In the genomic region with DNA sequence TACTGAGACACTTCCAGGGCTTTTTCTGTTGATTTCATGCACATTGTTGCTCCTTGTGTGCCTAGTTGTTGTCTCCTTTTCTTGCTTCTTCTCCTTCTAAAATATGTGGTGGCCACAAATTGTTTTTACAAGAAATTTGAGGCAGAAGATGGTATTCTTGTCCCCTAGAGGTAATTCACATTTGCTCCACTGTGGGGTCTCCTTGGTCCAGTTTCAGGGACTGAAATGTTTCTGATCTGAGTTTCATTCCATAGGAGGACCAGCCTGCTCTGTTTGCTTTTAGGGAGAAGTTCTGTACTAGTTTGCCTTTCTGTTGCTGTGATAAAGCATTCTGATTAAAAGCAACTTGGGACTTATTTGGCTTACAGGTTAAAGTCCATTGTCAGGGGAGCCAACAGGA, we compare ENCODE assay signal across 13 mouse cellular contexts. TPM values are rescaled to one million over a fixed set of nuclear protein-coding genes. Genes with fewer than 3 reads are reported as not detected.
DNase-seq lines count a peak whose midpoint lies in the region; ATAC-seq and TF ChIP-seq lines count a peak whose summit lies in the region.
"Had no signal": no experiment of that assay in that cellular context is flagged by ENCODE, and none has a peak within 500 bp of the region (broad histone marks: within the 10 kb centered on the region; RNA-seq: fewer than 3 reads in every experiment).

No protein-coding gene starts in this region.

- H3K4me3 ChIP-seq in kidney, postnatal 0 days (replicated peaks; ENCODE audit: low read depth, low read length) = no peak overlapping the region
- no peak overlapping the region for H3K4me3 ChIP-seq in embryonic facial prominence, embryonic 13.5 days
- H3K4me3 ChIP-seq in forebrain, embryonic 16.5 days (replicated peaks; ENCODE audit: low read length) = no peak overlapping the region
- H3K4me3 ChIP-seq: embryonic facial prominence, embryonic 15.5 days; left cerebral cortex, adult 2 months had no signal

- H3K27ac ChIP-seq in kidney, postnatal 0 days = no peak overlapping the region
- no peak overlapping the region for H3K27ac ChIP-seq in embryonic facial prominence, embryonic 13.5 days
- H3K27ac ChIP-seq in forebrain, embryonic 16.5 days (ENCODE audit: low read length) = no peak overlapping the region
- H3K27ac ChIP-seq: embryonic facial prominence, embryonic 15.5 days; left cerebral cortex, adult 2 months had no signal

- H3K9me3 ChIP-seq in kidney, postnatal 0 days (replicated peaks; ENCODE audit: low read length) = no peaks in the 10 kb centered on the region
- no peaks in the 10 kb centered on the region for H3K9me3 ChIP-seq in embryonic facial prominence, embryonic 13.5 days
- no peaks in the 10 kb centered on the region for H3K9me3 ChIP-seq in forebrain, embryonic 16.5 days (ENCODE audit: control insufficient read depth, low read length)
- H3K9me3 ChIP-seq: embryonic facial prominence, embryonic 15.5 days had no signal

- no peak overlapping the region for H3K4me2 ChIP-seq in kidney, postnatal 0 days (ENCODE audit: low read length)
- peak overlapping the region; percentile 9; the same call in 1 of the 2 replicates for H3K4me2 ChIP-seq in embryonic facial prominence, embryonic 13.5 days
- peak overlapping the region; percentile 34 for H3K4me2 ChIP-seq in forebrain, embryonic 16.5 days (ENCODE audit: low read length)
- H3K4me2 ChIP-seq: embryonic facial prominence, embryonic 15.5 days had no signal

- TF ChIP-seq CTCF in kidney, postnatal 0 days (IDR thresholded peaks at IDR 0.05; ENCODE audit: low read depth) = peak; percentile 43

- no peak overlapping the region for H3K9ac ChIP-seq in kidney, postnatal 0 days (ENCODE audit: low read depth, low read length)
- no peak overlapping the region for H3K9ac ChIP-seq in embryonic facial prominence, embryonic 13.5 days
- H3K9ac ChIP-seq in forebrain, embryonic 16.5 days (replicated peaks; ENCODE audit: low read depth, low read length) = no peak overlapping the region
- H3K9ac ChIP-seq: embryonic facial prominence, embryonic 15.5 days had no signal

- H3K36me3 ChIP-seq in kidney, postnatal 0 days (ENCODE audit: insufficient read depth, low read length) = no peaks in the 10 kb centered on the region
- no peaks in the 10 kb centered on the region for H3K36me3 ChIP-seq in embryonic facial prominence, embryonic 13.5 days
- no peaks in the 10 kb centered on the region for H3K36me3 ChIP-seq in forebrain, embryonic 16.5 days (ENCODE audit: control insufficient read depth, insufficient read depth)
- H3K36me3 ChIP-seq: embryonic facial prominence, embryonic 15.5 days had no signal

- H3K27me3 ChIP-seq in kidney, postnatal 0 days (ENCODE audit: insufficient read depth, low read length) = no peaks in the 10 kb centered on the region
- H3K27me3 ChIP-seq in embryonic facial prominence, embryonic 13.5 days = no peaks in the 10 kb centered on the region
- H3K27me3 ChIP-seq in forebrain, embryonic 16.5 days (replicated peaks; ENCODE audit: control insufficient read depth, insufficient read depth, low read length) = no peaks in the 10 kb centered on the region
- H3K27me3 ChIP-seq: embryonic facial prominence, embryonic 15.5 days had no signal

- ATAC-seq in kidney, postnatal 0 days (replicated peaks; ENCODE audit: low FRiP score, low read depth) = no peak
- ATAC-seq in embryonic facial prominence, embryonic 13.5 days (ENCODE audit: insufficient number of reproducible peaks, insufficient read depth, low FRiP score, low TSS enrichment, low read depth) = no peak
- no peak for ATAC-seq in forebrain, embryonic 16.5 days
- ATAC-seq: intestine, embryonic 16.5 days had no signal

- H3K4me1 ChIP-seq in kidney, postnatal 0 days (replicated peaks; ENCODE audit: insufficient read depth, low read length) = peaks cover 6% of the 10 kb centered on the region
- H3K4me1 ChIP-seq in embryonic facial prominence, embryonic 13.5 days = peaks cover 50% of the 10 kb centered on the region
- H3K4me1 ChIP-seq in forebrain, embryonic 16.5 days (replicated peaks; ENCODE audit: control insufficient read depth, insufficient read depth, low read length) = peaks cover 41% of the 10 kb centered on the region

- DNase-seq in kidney, postnatal 0 days (ENCODE audit: low spot score) = peak; percentile 55
- no peak for DNase-seq in kidney, postnatal 10 days
- peak; percentile 8 for DNase-seq in neural tube, embryonic 10.5 days (ENCODE audit: extremely low spot score, low spot score)
- no peak for DNase-seq in right cerebral cortex, postnatal 14 days
- DNase-seq in retina, postnatal 1 day = no peak
- DNase-seq in gastrocnemius, postnatal 25 days = no peak
- DNase-seq: cerebellum, adult 11-12 months; liver had no signal

RNA-seq across cellular contexts. Expression of a gene that starts 3.7 kb away (rescaled TPM):
- 46.5 and 52.6 TPM in 2 replicates for polyA plus RNA-seq in kidney, postnatal 0 days (2015; fragmentation: Nextera tagmentation; extraction: Ambion mirVana)
- polyA plus RNA-seq in embryonic facial prominence, embryonic 13.5 days (2015; fragmentation: Nextera tagmentation; extraction: Ambion mirVana) = 75.4 and 79.3 TPM in 2 replicates
- 196 and 218 TPM in 2 replicates for polyA plus RNA-seq in forebrain, embryonic 16.5 days (2015; fragmentation: Nextera tagmentation; extraction: Ambion mirVana)
- total RNA-seq in gastrocnemius, postnatal 25 days (2021) = 10 to 100 TPM; 15.0 to 16.4 TPM

Comparison
In these comparisons a context has a peak if more than half of its experiments do, and no peak if none do; other contexts are left out.
1. DNase-seq: peak in kidney, postnatal 0 days (single experiment) and neural tube, embryonic 10.5 days (single experiment); none in kidney, postnatal 10 days (single experiment), right cerebral cortex, postnatal 14 days (single experiment), retina, postnatal 1 day (single experiment) and gastrocnemius, postnatal 25 days (single experiment).